30 mouse cellular contexts compared by ENCODE assay signal in the genomic region with DNA sequence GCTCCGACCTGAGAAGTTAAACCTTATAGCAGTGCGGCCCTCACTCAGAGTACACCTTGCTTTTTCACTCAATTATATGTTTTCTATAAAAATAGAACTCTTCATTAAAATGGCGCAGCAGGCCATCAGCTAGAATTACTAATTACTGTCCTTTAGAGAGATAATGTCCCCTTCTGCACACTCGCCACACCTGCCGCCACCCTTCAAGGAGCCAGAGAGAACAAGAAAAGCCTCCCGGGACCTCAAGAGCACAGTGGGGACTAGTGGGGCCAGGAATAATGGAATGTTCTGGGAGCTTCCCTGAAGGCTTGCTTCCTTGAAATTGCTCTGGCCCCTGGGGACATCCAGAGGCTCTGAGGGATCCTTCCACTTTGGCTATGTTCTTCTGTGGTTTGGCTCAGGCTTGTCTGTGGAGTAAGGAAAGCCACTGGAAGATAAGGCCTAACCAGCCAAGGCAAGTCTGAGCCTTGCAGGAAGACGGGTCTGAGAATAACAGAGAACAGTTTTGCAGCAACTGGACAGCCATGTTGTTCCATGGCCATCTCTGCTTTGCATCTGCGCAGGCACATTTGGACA.
DNase-seq lines count a peak whose midpoint lies in the region; ATAC-seq and TF ChIP-seq lines count a peak whose summit lies in the region.
"Had no signal": no experiment of that assay in that cellular context is flagged by ENCODE, and none has a peak within 500 bp of the region (broad histone marks: within the 10 kb centered on the region; RNA-seq: fewer than 3 reads in every experiment).

No protein-coding gene starts in this region.

- no peak for ATAC-seq in forebrain, embryonic 12.5 days (ENCODE audit: low FRiP score)
- ATAC-seq in hindbrain, embryonic 11.5 days (ENCODE audit: low FRiP score): no peak
- no peak for ATAC-seq in hindbrain, postnatal 0 days
- ATAC-seq in monocyte, adult 5-6 weeks (replicated peaks; ENCODE audit: insufficient number of reproducible peaks, low FRiP score, low TSS enrichment, poor library complexity, severe bottlenecking): no peak
- ATAC-seq: forebrain, embryonic 14.5 days had no signal

- no peak for TF ChIP-seq CTCF in hindbrain, postnatal 0 days (IDR thresholded peaks at IDR 0.05; ENCODE audit: low read depth)

- no peaks in the 10 kb centered on the region for H3K36me3 ChIP-seq in forebrain, embryonic 10.5 days (replicated peaks)
- H3K36me3 ChIP-seq in forebrain, embryonic 12.5 days (replicated peaks): no peaks in the 10 kb centered on the region
- H3K36me3 ChIP-seq in hindbrain, embryonic 11.5 days (ENCODE audit: control insufficient read depth, insufficient read depth, low read length): no peaks in the 10 kb centered on the region
- no peaks in the 10 kb centered on the region for H3K36me3 ChIP-seq in hindbrain, postnatal 0 days (ENCODE audit: insufficient read depth, low read length)
- H3K36me3 ChIP-seq: embryonic facial prominence, embryonic 15.5 days; hindbrain, embryonic 13.5 days; midbrain, embryonic 12.5 days; neural tube, embryonic 15.5 days; stomach, embryonic 15.5 days had no signal

- no peaks in the 10 kb centered on the region for H3K27me3 ChIP-seq in forebrain, embryonic 10.5 days (ENCODE audit: poor library complexity, severe bottlenecking)
- no peaks in the 10 kb centered on the region for H3K27me3 ChIP-seq in forebrain, embryonic 12.5 days
- H3K27me3 ChIP-seq in hindbrain, embryonic 11.5 days (ENCODE audit: control insufficient read depth, insufficient read depth, low read length): no peaks in the 10 kb centered on the region
- no peaks in the 10 kb centered on the region for H3K27me3 ChIP-seq in hindbrain, postnatal 0 days (ENCODE audit: insufficient read depth, low read length)
- H3K27me3 ChIP-seq: CH12.LX; embryonic facial prominence, embryonic 15.5 days; hindbrain, embryonic 13.5 days; midbrain, embryonic 12.5 days; neural tube, embryonic 15.5 days; stomach, embryonic 15.5 days had no signal

- peak overlapping the region; percentile 20; the same call in 1 of the 2 replicates for H3K27ac ChIP-seq in forebrain, embryonic 10.5 days
- H3K27ac ChIP-seq in forebrain, embryonic 12.5 days: no peak overlapping the region
- H3K27ac ChIP-seq in hindbrain, embryonic 11.5 days (ENCODE audit: low read depth, low read length): no peak overlapping the region
- H3K27ac ChIP-seq in hindbrain, postnatal 0 days: no peak overlapping the region
- H3K27ac ChIP-seq: embryonic facial prominence, embryonic 15.5 days; heart, adult 2 months; hindbrain, embryonic 13.5 days; liver, embryonic 14.5 days; midbrain, embryonic 12.5 days; neural tube, embryonic 15.5 days; stomach, embryonic 15.5 days had no signal

- no peaks in the 10 kb centered on the region for H3K9me3 ChIP-seq in forebrain, embryonic 10.5 days
- H3K9me3 ChIP-seq in forebrain, embryonic 12.5 days: no peaks in the 10 kb centered on the region
- H3K9me3 ChIP-seq in hindbrain, embryonic 11.5 days (ENCODE audit: control insufficient read depth, low read length): no peaks in the 10 kb centered on the region
- H3K9me3 ChIP-seq in hindbrain, postnatal 0 days (ENCODE audit: low read length): no peaks in the 10 kb centered on the region
- H3K9me3 ChIP-seq: embryonic facial prominence, embryonic 15.5 days; hindbrain, embryonic 13.5 days; midbrain, embryonic 12.5 days; neural tube, embryonic 15.5 days; stomach, embryonic 15.5 days had no signal

- no peak overlapping the region for H3K4me2 ChIP-seq in forebrain, embryonic 12.5 days
- H3K4me2 ChIP-seq in hindbrain, embryonic 11.5 days (replicated peaks; ENCODE audit: low read depth, low read length): no peak overlapping the region
- no peak overlapping the region for H3K4me2 ChIP-seq in hindbrain, postnatal 0 days (ENCODE audit: low read depth, low read length)
- H3K4me2 ChIP-seq: embryonic facial prominence, embryonic 15.5 days; hindbrain, embryonic 13.5 days; lung, embryonic 14.5 days; midbrain, embryonic 12.5 days; neural tube, embryonic 15.5 days; stomach, embryonic 15.5 days had no signal

- DNase-seq in forebrain, embryonic 10.5 days (ENCODE audit: extremely low spot score, low spot score): no peak
- DNase-seq in hindbrain, embryonic 11.5 days (ENCODE audit: low spot score): peak; percentile 7
- no peak for DNase-seq in hindbrain, postnatal 0 days (ENCODE audit: low spot score)
- peak; percentile 51 for DNase-seq in 3134 (ENCODE audit: extremely low read depth, insufficient read length, low spot score)
- DNase-seq in adipocyte (ENCODE audit: low spot score): peak; percentile 67
- no peak for DNase-seq in testis, postnatal 14 days (ENCODE audit: low spot score)
- DNase-seq: adrenal gland, postnatal 25 days; cerebellum, adult 18-20 months; cerebellum, postnatal 10 days; gastrocnemius, postnatal 36 days; heart, postnatal 14 days; kidney, adult 18-20 months; kidney, postnatal 4 days; liver; lung, embryonic 14.5 days; lung, postnatal 14 days; retina, postnatal 1 day; right cerebral cortex, postnatal 25 days; thymus, postnatal 25 days had no signal

- H3K4me3 ChIP-seq in forebrain, embryonic 10.5 days: no peak overlapping the region
- no peak overlapping the region for H3K4me3 ChIP-seq in forebrain, embryonic 12.5 days (replicated peaks)
- H3K4me3 ChIP-seq in hindbrain, embryonic 11.5 days (ENCODE audit: low read depth, low read length): no peak overlapping the region
- no peak overlapping the region for H3K4me3 ChIP-seq in hindbrain, postnatal 0 days (ENCODE audit: low read length)
- H3K4me3 ChIP-seq: embryonic facial prominence, embryonic 15.5 days; heart, adult 2 months; hindbrain, embryonic 13.5 days; midbrain, embryonic 12.5 days; neural tube, embryonic 15.5 days; stomach, embryonic 15.5 days had no signal

- WGBS in forebrain, embryonic 10.5 days: 84% methylated on average over 8 of the region's 8 CpGs
- 84% methylated on average over 8 of the region's 8 CpGs for WGBS in forebrain, embryonic 12.5 days
- WGBS in hindbrain, embryonic 11.5 days: 92% methylated on average over 8 of the region's 8 CpGs
- WGBS in hindbrain, postnatal 0 days: 82% methylated on average over 8 of the region's 8 CpGs

- H3K4me1 ChIP-seq in forebrain, embryonic 10.5 days: peaks cover 72% of the 10 kb centered on the region
- peaks cover 36% of the 10 kb centered on the region for H3K4me1 ChIP-seq in forebrain, embryonic 12.5 days
- peaks cover 7% of the 10 kb centered on the region; the same call in 1 of the 2 replicates for H3K4me1 ChIP-seq in hindbrain, embryonic 11.5 days (replicated peaks; ENCODE audit: control insufficient read depth, insufficient read depth, low read length)
- H3K4me1 ChIP-seq in hindbrain, postnatal 0 days (ENCODE audit: insufficient read depth, low read length): peaks cover 17% of the 10 kb centered on the region

- H3K9ac ChIP-seq in forebrain, embryonic 12.5 days: no peak overlapping the region
- H3K9ac ChIP-seq in hindbrain, embryonic 11.5 days (ENCODE audit: low read depth, low read length): no peak overlapping the region
- no peak overlapping the region for H3K9ac ChIP-seq in hindbrain, postnatal 0 days (replicated peaks; ENCODE audit: low read length)
- H3K9ac ChIP-seq: embryonic facial prominence, embryonic 15.5 days; hindbrain, embryonic 13.5 days; liver, embryonic 14.5 days; lung, embryonic 14.5 days; midbrain, embryonic 12.5 days; neural tube, embryonic 15.5 days; stomach, embryonic 15.5 days had no signal

Comparison
In these comparisons a context has a peak if more than half of its experiments do, and no peak if none do; other contexts are left out.
1. DNase-seq: peak in hindbrain, embryonic 11.5 days (single experiment), 3134 (single experiment) and adipocyte (single experiment); none in forebrain, embryonic 10.5 days (single experiment), hindbrain, postnatal 0 days (single experiment) and testis, postnatal 14 days (single experiment).